In genomic region chr6:73517818-73518396, GRCm38 (mm10) we compare ENCODE assay signal across 8 mouse cellular contexts. TPM values are rescaled to one million over a fixed set of nuclear protein-coding genes. Genes with fewer than 3 reads are reported as not detected.
DNase-seq lines count a peak whose midpoint lies in the region; ATAC-seq and TF ChIP-seq lines count a peak whose summit lies in the region.

No protein-coding gene starts in this region.

- no peak overlapping the region for H3K27ac ChIP-seq in lung, embryonic 14.5 days (ENCODE audit: low read depth)

- no peaks in the 10 kb centered on the region for H3K4me1 ChIP-seq in lung, embryonic 14.5 days (ENCODE audit: insufficient read depth)

- H3K36me3 ChIP-seq in lung, embryonic 14.5 days (ENCODE audit: insufficient read depth): no peaks in the 10 kb centered on the region

- no peak overlapping the region for H3K9ac ChIP-seq in lung, embryonic 14.5 days

- H3K9me3 ChIP-seq in lung, embryonic 14.5 days (ENCODE audit: low read depth, low read length): no peaks in the 10 kb centered on the region

- no peak; the same call in 1 of the 2 replicates for ATAC-seq in lung, embryonic 14.5 days (ENCODE audit: insufficient read depth)

- H3K4me2 ChIP-seq in lung, embryonic 14.5 days: no peak overlapping the region

- no peak overlapping the region for H3K4me3 ChIP-seq in lung, embryonic 14.5 days (ENCODE audit: low read depth, low read length)

- 24% methylated on average over 14 of the region's 14 CpGs for WGBS in lung, embryonic 14.5 days

- no peaks in the 10 kb centered on the region for H3K27me3 ChIP-seq in lung, embryonic 14.5 days (ENCODE audit: insufficient read depth, low read length)

- peak; percentile 1 for DNase-seq in thymus, postnatal 25 days
- no peak for DNase-seq in thymus, postnatal 0 days (ENCODE audit: low spot score)
- DNase-seq in cerebellum, postnatal 14 days: peak; percentile 92 to 96
- DNase-seq in frontal cortex, postnatal 36 days (ENCODE audit: low spot score in 2 of 2): peak; percentile 80 to 81
- DNase-seq in layer of hippocampus, adult 11-12 months (ENCODE audit: low spot score): peak; percentile 74
- DNase-seq in lung, embryonic 14.5 days: peak; percentile 82
- peak; percentile 81 for DNase-seq in retina, postnatal 1 day
- DNase-seq in spleen, postnatal 36 days (ENCODE audit: low spot score in 2 of 2): no peak

- TF ChIP-seq CTCF in lung, embryonic 14.5 days (IDR thresholded peaks at IDR 0.05; ENCODE audit: low read depth): peak; percentile 89

RNA-seq across cellular contexts. Expression of gene 4931417E11Rik, which starts 48.4 kb away (rescaled TPM):
- not detected in 2 replicates for polyA plus RNA-seq in thymus, postnatal 0 days (2015; fragmentation: Nextera tagmentation; extraction: Ambion mirVana)
- polyA plus RNA-seq in lung, embryonic 14.5 days (2014; fragmentation: Nextera tagmentation; extraction: Ambion mirVana): not detected in 2 replicates

Comparison
In these comparisons a context has a peak if more than half of its experiments do, and no peak if none do; other contexts are left out.
1. DNase-seq: peak in thymus, postnatal 25 days (single experiment), cerebellum, postnatal 14 days (2 of 2), frontal cortex, postnatal 36 days (2 of 2), layer of hippocampus, adult 11-12 months (single experiment), lung, embryonic 14.5 days (single experiment) and retina, postnatal 1 day (single experiment); none in thymus, postnatal 0 days (single experiment) and spleen, postnatal 36 days (0 of 2).